Mouse (Mus musculus) cerebellum, postnatal 14 days (tissue): ENCODE measurements around the gene Cdkl3.
A peak's percentile ranks its signal among the peaks of the same experiment; 100 is the strongest.

Experiments used
- DNase-seq, 2 experiments: peaks; one replicate each; pipeline ENCODE4 v3.0.0; 2021; ENCODE audit warnings: mixed read lengths in 2 of 2

The Cdkl3 gene

GRCm38 (mm10) chr11:52003772-52004528, at the start of gene Cdkl3:
Cdkl3 (plus strand) TSS chr11:52004221.
- DNase-seq, result peak; percentile 90 to 91

GRCm38 (mm10) chr11:51956112-51956511, 47.9 kb upstream of the Cdkl3 start:
- DNase-seq, result no peak

- DNase-seq, result no peak
These were observed 46.3 kb upstream of the Cdkl3 start for GRCm38 (mm10) chr11:51957760-51958159.

DNA sequence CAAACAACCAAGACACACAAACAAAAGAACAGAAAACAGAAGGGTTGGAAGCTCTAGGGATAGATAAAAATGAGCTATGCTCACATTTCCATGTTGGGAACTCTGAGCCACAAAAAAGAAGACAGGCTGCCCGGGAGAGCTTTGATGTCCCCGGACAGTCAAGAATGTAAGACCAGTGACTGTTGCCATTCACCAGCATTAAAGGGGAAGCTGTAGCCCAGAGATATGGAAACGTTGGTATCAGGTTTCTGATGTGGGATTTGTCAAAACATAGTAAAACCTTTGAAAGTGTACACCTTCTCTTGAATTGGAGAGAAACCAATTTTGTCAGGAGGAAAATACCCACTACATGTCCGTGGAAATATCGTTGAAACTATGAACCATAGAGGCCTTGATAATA, 44.5 kb upstream of the Cdkl3 start:
- DNase-seq, result no peak

- no peak for DNase-seq
These were observed 44.0 kb upstream of the Cdkl3 start for GRCm38 (mm10) chr11:51960061-51960460.

DNA sequence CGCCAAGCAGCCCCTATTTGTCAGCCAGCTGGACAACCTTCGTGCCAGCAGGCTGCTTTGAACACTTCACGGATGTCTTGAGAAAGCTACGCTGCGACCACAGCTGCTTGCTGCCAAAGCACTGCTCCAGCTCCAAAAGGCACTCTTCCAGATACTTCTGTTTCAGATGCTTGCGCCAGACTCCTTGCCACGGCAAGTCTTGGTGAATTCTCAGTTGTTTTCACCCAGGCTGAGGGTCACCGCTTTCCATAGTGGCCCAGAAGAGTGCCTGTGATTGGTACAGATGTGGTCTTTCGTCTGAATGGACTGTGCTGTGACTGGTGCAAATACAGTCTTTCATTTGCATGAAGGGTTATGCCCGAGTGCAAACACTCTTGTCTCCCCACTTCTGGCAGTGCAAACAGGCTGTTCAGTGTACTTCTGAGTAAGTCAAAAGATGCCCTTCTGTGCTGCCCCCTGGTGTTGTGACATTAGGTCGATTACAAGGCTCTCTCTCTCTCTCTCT, 43.0 kb upstream of the Cdkl3 start:
- DNase-seq, result peak; percentile 40 to 60

DNA sequence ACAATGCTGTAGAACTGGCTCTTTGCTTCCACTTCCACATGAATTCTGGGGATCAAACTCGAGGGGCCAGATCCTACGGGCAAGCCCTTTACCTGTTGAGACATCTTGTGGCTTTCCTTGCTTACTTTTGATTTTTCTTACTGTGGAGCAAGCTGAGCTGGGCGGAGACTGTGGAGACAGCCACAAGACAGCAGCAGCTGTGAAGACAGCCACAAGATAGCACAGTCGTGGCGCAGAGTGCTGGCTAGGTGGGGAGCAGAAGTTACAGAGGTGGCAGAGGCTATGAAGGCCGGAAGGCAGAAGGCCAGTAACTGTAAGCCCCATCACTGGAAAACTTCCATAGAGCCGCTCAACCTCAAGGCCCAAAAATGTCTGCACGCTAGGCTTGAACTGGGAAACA, 42.3 kb upstream of the Cdkl3 start:
- no peak for DNase-seq

- peak in 1 of 2 experiments; percentile 17 for DNase-seq
These were observed 41.7 kb upstream of the Cdkl3 start for GRCm38 (mm10) chr11:51962277-51962676.

DNA sequence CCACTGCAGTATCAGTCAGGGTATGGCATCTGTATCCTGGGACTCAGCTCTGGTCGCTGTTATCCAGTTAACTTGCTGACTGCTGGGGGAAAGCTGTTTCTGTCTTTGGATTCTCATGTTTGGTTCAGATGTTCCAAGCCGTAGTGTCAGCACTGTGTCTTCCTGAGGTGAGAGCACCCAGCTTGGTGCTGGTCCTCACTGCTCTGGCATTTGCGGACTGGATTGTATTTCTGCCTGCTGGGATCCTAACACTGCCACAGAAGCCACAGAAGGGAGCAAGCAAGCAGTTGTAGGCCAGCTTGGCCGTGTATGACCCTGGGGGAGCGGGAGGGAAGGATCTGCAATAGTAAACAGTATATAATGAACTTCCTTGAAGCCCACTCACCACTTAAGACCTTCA, 37.4 kb upstream of the Cdkl3 start:
- no peak for DNase-seq

DNA sequence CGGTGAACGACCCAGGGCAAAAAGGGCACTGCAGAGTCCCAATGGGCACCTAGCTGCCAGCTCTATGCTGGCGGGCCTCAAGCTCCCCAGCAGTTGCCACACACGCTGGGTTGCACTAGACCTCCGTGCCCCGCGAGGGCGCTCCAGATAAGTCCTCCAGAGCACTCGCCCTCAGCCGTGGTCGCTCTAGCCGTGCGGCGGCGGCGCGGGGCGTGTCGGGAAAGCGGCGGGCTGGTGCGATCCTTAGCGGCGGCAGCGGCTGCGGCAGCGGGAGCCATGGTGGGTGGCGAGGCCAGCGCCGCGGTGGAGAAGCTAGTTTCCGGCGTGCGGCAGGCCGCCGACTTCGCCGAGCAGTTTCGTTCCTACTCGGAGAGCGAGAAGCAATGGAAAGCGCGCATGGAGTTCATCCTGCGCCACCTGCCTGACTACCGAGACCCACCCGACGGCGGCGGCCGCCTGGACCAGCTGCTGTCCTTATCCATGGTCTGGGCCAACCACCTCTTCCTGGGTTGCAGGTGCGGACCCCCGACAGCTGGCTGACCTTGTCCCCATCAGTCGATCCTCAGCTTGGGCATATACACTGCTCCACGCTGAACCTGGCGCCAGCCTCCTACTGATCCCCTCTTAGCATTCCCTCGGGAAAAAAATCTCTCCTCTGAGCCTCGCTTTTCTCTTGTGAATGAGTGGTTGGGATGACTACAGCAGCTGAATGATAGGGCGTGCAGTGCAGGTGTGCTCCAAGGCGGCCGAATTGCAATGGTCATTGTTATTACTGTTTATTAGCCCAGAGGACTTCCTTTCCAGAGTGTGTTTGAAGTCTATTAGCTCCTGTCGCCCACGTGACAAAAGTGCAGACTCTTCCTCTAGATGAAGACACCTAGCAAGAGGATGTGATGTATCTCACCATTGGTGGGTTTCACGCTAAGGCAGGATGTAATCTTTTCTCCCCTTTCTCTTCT, 36.3 kb upstream of the Cdkl3 start, which contains the start of gene Cdkn2aipnl:
Gene Cdkn2aipnl, plus strand, starts transcription at position 219 of the 959 bp plus-strand sequence.
- peak; percentile 98 for DNase-seq

DNA sequence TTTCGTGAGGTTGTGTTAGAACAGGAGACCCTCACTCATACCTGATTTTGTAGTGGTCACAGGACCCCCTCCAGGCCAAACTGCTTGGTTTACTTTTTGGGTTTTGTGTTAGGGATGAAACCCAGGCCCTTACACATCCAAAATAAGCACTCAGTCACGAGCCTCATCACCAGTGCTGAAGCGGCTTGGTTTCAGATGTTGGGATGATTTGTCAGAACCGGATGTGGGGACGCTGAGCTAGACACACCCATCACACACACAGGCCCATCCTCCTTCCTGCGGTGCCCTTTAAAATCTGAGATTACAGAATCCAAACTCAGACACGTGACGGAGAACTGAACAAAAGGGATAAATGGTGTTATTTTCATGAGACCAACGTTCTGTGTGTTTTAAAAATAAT, 35.1 kb upstream of the Cdkl3 start:
- no peak for DNase-seq

DNA sequence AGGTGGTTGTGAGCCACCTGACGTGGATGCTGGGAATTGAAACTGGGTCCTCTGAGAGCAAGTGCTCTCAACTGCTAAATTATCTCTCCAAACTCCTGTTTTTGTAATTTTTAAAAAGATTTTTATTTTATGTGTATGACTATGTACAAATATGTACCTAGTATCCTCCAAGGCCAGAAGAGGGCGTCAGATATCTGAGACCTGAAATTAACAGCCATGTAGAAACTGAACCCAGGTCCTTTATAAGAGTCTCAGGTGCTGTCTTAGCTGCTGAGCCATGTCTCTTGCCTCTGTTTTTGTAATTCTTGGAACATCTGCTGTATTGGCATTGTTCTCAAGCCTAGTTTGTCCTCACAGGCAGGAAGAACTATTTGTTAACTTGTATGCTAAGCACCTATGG, 34.5 kb upstream of the Cdkl3 start:
- DNase-seq, result no peak

- DNase-seq, result no peak
These were observed 32.4 kb upstream of the Cdkl3 start for GRCm38 (mm10) chr11:51971644-51972043.

DNA sequence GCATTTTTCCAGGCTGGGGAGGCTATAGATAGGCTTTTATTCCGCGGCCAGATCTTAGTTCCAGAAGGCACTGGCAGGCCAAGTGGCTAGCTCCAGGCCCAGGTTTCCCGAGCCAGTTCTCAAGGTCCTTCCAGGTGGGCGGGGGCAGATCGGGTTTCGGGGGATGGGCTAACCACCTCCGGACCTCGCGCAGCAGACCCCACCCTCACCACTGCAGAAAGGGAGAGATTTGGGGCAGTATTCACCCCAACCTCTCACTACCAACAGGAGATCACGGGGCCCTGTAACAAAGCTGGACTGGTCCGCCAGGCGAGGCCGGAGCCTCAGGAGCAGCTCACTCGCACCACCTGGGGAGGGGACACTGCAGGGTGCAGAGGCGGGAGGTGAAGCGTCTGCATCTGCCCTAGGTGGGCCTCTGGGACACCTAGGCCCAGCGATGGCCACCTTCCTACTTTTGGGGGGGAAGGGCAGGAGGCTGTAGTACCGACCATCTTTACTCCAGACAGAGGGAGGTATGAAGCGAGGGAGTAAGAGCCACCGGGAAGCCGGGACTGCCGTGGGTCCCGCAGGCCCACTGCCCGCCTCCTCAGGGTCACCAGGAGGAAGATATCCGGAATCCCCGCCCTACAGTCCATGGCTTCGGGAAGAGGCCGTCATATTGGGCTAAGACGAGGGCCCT, 4.3 kb upstream of the Cdkl3 start:
- peak; percentile 74 to 76 for DNase-seq

- DNase-seq, result peak; percentile 97 to 98
These were observed 3.6 kb upstream of the Cdkl3 start, which contains the start of gene Ube2b for GRCm38 (mm10) chr11:52000290-52000962. Ube2b (minus strand) TSS chr11:52000762.

DNA sequence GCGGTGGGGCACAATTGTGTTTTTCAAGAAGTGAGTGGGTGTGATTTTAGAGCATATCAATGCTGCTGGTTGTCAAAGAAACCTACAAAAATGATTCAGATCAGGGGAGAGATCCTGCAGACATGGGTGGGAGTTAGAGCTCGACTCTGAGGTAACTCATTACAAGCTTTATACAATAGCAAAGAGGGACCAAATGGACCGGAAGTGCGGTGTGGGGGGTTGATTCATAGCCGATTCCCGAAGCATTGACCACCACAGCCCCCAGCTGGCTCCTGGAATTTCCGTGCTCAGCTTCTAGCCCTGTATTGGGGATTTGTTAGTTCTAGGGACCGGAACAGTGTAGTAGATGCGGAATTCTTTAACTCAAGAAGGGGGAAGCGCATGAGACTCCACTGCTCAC, 2.7 kb upstream of the Cdkl3 start:
- DNase-seq, result no peak

DNA sequence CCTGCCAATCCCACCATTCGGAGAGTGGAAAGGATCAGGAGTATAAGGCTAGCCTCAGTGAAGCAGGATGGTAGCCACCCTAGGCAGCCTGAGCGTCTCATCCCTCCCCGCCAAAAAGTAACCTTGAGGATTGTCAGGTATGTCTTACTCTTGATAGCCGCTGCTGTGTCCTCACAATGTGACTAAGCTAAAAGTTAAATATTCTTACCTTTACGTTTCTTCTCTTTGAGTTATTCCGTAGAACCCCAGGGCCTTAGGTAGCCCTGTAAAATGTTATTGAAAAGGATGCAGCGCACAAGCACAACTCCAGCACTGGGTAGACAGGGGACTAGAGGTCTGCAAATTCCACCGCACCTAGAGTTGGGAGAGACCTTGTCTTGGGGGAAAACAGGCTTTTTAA, 2.2 kb upstream of the Cdkl3 start:
- DNase-seq, result no peak

GRCm38 (mm10) chr11:52002842-52003504, 1.0 kb upstream of the Cdkl3 start:
- DNase-seq, result no peak

- no peak for DNase-seq
These were observed 583 bp upstream of the Cdkl3 start for GRCm38 (mm10) chr11:52003505-52003771.

GRCm38 (mm10) chr11:52005586-52005985, 1.6 kb downstream of the Cdkl3 start:
- no peak for DNase-seq

DNA sequence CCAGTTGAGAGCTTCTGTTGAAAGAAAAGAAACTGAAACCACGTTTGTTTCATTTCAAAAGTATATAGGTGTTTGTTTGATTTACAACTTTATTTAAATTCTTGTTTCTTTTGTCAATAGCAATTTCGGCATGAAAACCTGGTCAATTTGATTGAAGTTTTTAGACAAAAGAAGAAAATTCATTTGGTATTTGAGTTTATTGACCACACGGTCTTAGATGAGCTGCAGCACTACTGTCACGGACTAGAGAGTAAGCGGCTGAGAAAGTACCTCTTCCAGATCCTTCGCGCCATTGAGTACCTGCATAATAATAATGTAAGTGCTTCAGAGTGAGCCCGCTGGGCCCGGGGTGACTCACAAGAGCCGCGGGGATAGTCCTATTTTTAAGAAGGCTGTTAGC, 7.0 kb downstream of the Cdkl3 start:
- DNase-seq, result no peak

DNA sequence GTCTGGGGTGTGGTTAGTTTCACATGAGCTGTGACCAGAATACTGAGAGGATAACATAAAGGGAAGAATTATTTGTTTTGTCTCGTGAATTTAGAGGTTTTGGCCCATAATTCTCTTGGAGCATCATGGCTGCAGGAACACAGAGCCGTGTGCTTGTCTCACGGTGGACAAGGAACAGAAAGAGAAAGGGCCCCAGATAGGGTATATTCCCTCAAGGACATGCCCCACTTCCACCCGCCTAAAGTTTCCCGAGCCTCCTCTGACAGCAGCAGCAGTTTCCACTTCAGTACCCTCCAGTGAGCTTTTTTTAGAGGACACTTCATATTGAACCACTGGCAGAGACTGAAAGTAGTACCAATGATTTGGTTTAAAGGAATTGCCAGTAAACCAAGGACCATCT, 7.5 kb downstream of the Cdkl3 start:
- DNase-seq, result no peak
